Mouse (Mus musculus) hindbrain, embryonic 15.5 days (tissue): Measurements from ENCODE around the gene Ccdc85c. TPM values are rescaled to one million over a fixed set of nuclear protein-coding genes. Genes with fewer than 3 reads are reported as not detected.

Experiments used
- ATAC-seq: fragments of 200-750 bp; cut with Nextera tagmentation; 2 replicates; pipeline ENCODE4 v1.8.0; 2017; ENCODE audit warnings: low read depth, moderate number of reproducible peaks, moderate TSS enrichment; ENCODE audit not compliant: low FRiP score
- H3K27ac ChIP-seq: fragments of 300-500 bp; sonication (generic); replicated peaks from 2 replicates; pipeline ENCODE4 v1.5.1; 2015; ENCODE audit warnings: mild to moderate bottlenecking, inconsistent platforms
- H3K27me3 ChIP-seq: fragments of 300-500 bp; sonication (generic); 2 replicates; pipeline ENCODE4 v1.6.1; 2015; ENCODE audit warnings: control low read depth, inconsistent platforms
- H3K36me3 ChIP-seq: fragments of 300-500 bp; sonication (generic); 2 replicates; pipeline ENCODE4 v1.6.1; 2015; ENCODE audit warnings: control low read depth, inconsistent platforms
- H3K4me1 ChIP-seq: fragments of 300-500 bp; sonication (generic); replicated peaks from 2 replicates; pipeline ENCODE4 v1.6.1; 2015; ENCODE audit warnings: control low read depth, inconsistent platforms
- H3K4me2 ChIP-seq: fragments of 300-500 bp; sonication (generic); 2 replicates; pipeline ENCODE4 v1.6.1; 2015; ENCODE audit warnings: moderate library complexity, mild to moderate bottlenecking, inconsistent platforms
- H3K4me3 ChIP-seq: fragments of 300-500 bp; sonication (generic); 2 replicates; pipeline ENCODE4 v1.5.1; 2015; ENCODE audit warnings: mild to moderate bottlenecking, inconsistent platforms
- H3K9ac ChIP-seq: fragments of 300-500 bp; sonication (generic); 2 replicates; pipeline ENCODE4 v1.6.1; 2015; ENCODE audit warnings: inconsistent platforms
- H3K9me3 ChIP-seq: fragments of 300-500 bp; sonication (generic); 2 replicates; pipeline ENCODE4 v1.6.1; 2016; ENCODE audit warnings: control low read depth, inconsistent platforms
- WGBS: fragments of 180-500 bp; shearing (Covaris S2); methylation state at CpG from one replicate; pipeline ENCODE4 v1.1.7; 2015; 5-methylcytosine and 5-hydroxymethylcytosine counted together
- polyA plus RNA-seq: library from polyadenylated mRNA; unstranded; fragments of >200 nt; fragmentation: Nextera tagmentation; extraction: Ambion mirVana; gene quantifications from 2 replicates; pipeline ENCODE4 v1.2.1, GENCODE M21; 2015

The Ccdc85c gene
- polyA plus RNA-seq, 1 experiment from 2014 or later: 13.7 TPM

GRCm38 (mm10) chr12:108219163-108219562, 56.1 kb downstream of the Ccdc85c start:
- no peaks in the 10 kb centered on the region for H3K36me3 ChIP-seq
- H3K4me3 ChIP-seq: no peak overlapping the region
- no peak for ATAC-seq
- H3K4me2 ChIP-seq: 0 out of 2 replicates have a peak overlapping the region, but pooled peaks have one; percentile 10
- H3K27me3 ChIP-seq: no peaks in the 10 kb centered on the region
- peak overlapping the region; percentile 78 for H3K27ac ChIP-seq
- no peaks in the 10 kb centered on the region for H3K9me3 ChIP-seq
- peaks cover 87% of the 10 kb centered on the region for H3K4me1 ChIP-seq
- 0 out of 2 replicates have a peak overlapping the region, but pooled peaks have one; percentile 11 for H3K9ac ChIP-seq
- WGBS: 32% methylated on average over 15 of the region's 15 CpGs

- no peak overlapping the region for H3K4me2 ChIP-seq
- H3K4me3 ChIP-seq: no peak overlapping the region
- H3K27ac ChIP-seq: 0 out of 2 replicates have a peak overlapping the region, but pooled peaks have one; percentile 59
- no peaks in the 10 kb centered on the region for H3K9me3 ChIP-seq
- no peak overlapping the region for H3K9ac ChIP-seq
- H3K27me3 ChIP-seq: no peaks in the 10 kb centered on the region
- ATAC-seq: no peak
- peaks cover 90% of the 10 kb centered on the region for H3K4me1 ChIP-seq
- 63% methylated on average over 5 of the region's 5 CpGs for WGBS
- H3K36me3 ChIP-seq: no peaks in the 10 kb centered on the region
These were observed 57.7 kb downstream of the Ccdc85c start for GRCm38 (mm10) chr12:108217572-108217971.

DNA sequence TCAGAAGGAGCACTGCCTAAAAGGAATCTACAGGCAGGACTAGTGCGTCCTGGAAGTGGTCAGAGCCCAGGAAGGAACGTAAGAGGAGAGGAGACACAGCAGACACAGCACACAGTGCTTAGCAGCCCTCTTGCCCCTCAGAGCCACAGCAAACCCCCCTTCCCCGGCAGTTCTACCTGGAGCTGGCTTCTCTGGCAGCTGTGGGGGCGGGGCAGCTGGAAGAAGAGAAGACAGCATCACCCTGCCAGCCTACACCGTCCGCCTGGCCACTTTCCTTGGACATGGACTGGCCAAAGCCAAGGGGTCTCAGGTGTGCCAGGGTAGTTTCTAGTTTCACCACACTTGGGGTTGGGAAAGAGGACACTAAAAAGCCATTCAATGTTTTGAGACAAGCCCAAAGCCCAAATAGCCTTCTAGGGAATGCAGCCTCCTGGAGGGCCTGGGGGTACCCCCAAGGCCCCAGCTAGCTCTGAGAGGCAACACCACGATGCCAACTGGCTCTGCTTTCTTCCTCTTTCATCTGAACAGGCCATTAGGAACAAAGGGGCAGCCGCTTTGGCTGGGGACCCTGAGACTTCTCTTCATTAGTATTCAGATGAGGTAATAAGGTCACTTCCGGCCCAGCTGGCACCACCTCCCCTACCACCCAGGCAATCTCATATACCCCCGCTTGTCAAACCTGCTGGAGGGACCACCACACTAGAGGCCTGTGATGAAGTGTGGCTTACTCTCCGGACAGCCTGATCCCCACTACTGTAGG, 58.4 kb downstream of the Ccdc85c start:
- Histone ChIP-seq H3K4me2 (no peak overlapping the region), H3K4me1 (peaks cover 93% of the 10 kb centered on the region), H3K27ac (peak overlapping the region; percentile 59; the same call in 1 of the 2 replicates), H3K27me3 (no peaks in the 10 kb centered on the region), H3K36me3 (no peaks in the 10 kb centered on the region), H3K4me3 (no peak overlapping the region), H3K9me3 (no peaks in the 10 kb centered on the region), H3K9ac (no peak overlapping the region)
- 40% methylated on average over 11 of the region's 11 CpGs for WGBS
- ATAC-seq: no peak

DNA sequence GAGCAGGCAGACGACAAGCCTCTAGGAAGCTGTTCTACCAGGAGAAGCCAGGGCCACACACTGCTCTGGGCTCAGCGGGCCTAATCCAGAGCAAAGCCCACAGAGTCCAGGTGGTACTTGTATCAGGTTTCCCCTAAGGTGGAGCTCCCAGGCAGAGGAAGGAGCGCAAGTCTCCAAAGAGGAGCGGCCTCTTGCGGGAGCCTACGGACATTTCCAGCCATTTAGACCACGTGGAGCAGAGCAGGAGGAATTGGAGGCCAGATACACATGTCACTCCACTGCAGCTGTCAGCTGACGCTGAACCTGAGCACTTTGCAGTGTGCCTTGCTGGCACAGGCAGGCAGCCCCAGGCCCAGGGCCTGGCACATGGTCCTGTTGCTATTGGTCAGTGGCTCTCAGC, 60.1 kb downstream of the Ccdc85c start:
- Histone ChIP-seq H3K36me3 (no peaks in the 10 kb centered on the region), H3K27ac (no peak overlapping the region), H3K4me1 (peaks cover 83% of the 10 kb centered on the region), H3K4me2 (no peak overlapping the region), H3K4me3 (no peak overlapping the region), H3K27me3 (no peaks in the 10 kb centered on the region), H3K9ac (no peak overlapping the region), H3K9me3 (no peaks in the 10 kb centered on the region)
- no peak for ATAC-seq
- 52% methylated on average over 8 of the region's 8 CpGs for WGBS

GRCm38 (mm10) chr12:108213090-108214041, 61.9 kb downstream of the Ccdc85c start:
- WGBS: 37% methylated on average over 18 of the region's 18 CpGs
- ATAC-seq: no peak

DNA sequence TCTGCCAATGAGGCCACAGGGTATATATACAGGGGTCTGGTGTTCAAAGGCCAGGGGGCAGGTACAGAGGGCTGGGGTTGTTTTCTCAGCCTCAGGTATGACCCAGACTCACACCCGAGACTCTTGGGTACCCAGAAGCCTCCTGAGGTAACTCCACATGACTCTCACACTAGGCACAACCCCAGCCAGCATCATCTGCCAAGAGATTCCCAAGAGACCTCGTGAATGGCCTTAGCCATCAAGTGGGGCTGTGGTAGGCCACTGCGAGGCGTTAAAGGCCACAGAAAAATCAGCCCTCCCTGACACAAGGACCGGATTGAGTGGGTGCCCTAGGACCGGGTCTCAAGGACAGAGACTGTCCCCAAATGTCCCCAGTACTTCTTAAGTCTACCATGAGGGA, 62.7 kb downstream of the Ccdc85c start:
- Histone ChIP-seq H3K36me3 (no peaks in the 10 kb centered on the region), H3K27ac (peak overlapping the region; percentile 56; the same call in 1 of the 2 replicates), H3K27me3 (no peaks in the 10 kb centered on the region), H3K4me1 (peaks cover 74% of the 10 kb centered on the region), H3K9ac (no peak overlapping the region), H3K4me2 (no peak overlapping the region), H3K4me3 (no peak overlapping the region), H3K9me3 (no peaks in the 10 kb centered on the region)
- WGBS: 81% methylated on average over 6 of the region's 6 CpGs
- no peak for ATAC-seq

More at GRCm38 (mm10) chr12:108213090-108214041, 61.9 kb downstream of the Ccdc85c start:
- Histone ChIP-seq H3K36me3 (no peaks in the 10 kb centered on the region), H3K27me3 (no peaks in the 10 kb centered on the region), H3K9me3 (no peaks in the 10 kb centered on the region), H3K4me3 (no peak overlapping the region), H3K27ac (peak overlapping the region; percentile 23; the same call in 1 of the 2 replicates), H3K4me1 (peaks cover 78% of the 10 kb centered on the region), H3K4me2 (no peak overlapping the region), H3K9ac (no peak overlapping the region)

GRCm38 (mm10) chr12:108212071-108212470, 63.2 kb downstream of the Ccdc85c start:
- Histone ChIP-seq H3K4me1 (peaks cover 70% of the 10 kb centered on the region), H3K9ac (no peak overlapping the region), H3K9me3 (no peaks in the 10 kb centered on the region), H3K27ac (peak overlapping the region; percentile 56; the same call in 1 of the 2 replicates), H3K4me2 (no peak overlapping the region), H3K27me3 (no peaks in the 10 kb centered on the region), H3K4me3 (no peak overlapping the region), H3K36me3 (no peaks in the 10 kb centered on the region)
- no peak for ATAC-seq
- 30% methylated on average over 5 of the region's 5 CpGs for WGBS

GRCm38 (mm10) chr12:108210623-108211022, 64.6 kb downstream of the Ccdc85c start:
- 92% methylated on average over 15 of the region's 15 CpGs for whole genome bisulfite sequencing
- H3K9ac ChIP-seq: no peak overlapping the region
- H3K36me3 ChIP-seq: peaks cover 2% of the 10 kb centered on the region; the same call in 1 of the 2 replicates
- ATAC-seq: no peak
- no peak overlapping the region for H3K4me2 ChIP-seq
- no peak overlapping the region for H3K4me3 ChIP-seq
- no peaks in the 10 kb centered on the region for H3K9me3 ChIP-seq
- H3K27me3 ChIP-seq: no peaks in the 10 kb centered on the region
- H3K27ac ChIP-seq: no peak overlapping the region
- peaks cover 59% of the 10 kb centered on the region for H3K4me1 ChIP-seq

- Histone ChIP-seq H3K27me3 (no peaks in the 10 kb centered on the region), H3K4me3 (no peak overlapping the region), H3K4me1 (peaks cover 44% of the 10 kb centered on the region), H3K27ac (no peak overlapping the region), H3K9me3 (no peaks in the 10 kb centered on the region), H3K4me2 (no peak overlapping the region), H3K9ac (no peak overlapping the region), H3K36me3 (peaks cover 8% of the 10 kb centered on the region; the same call in 1 of the 2 replicates)
- peak; percentile 15; the same call in 1 of the 2 replicates for ATAC-seq
- WGBS: 28% methylated on average over 13 of the region's 13 CpGs
These were observed 66.3 kb downstream of the Ccdc85c start for GRCm38 (mm10) chr12:108208726-108209438.

- no peaks in the 10 kb centered on the region for H3K27me3 ChIP-seq
- peaks cover 37% of the 10 kb centered on the region for H3K4me1 ChIP-seq
- H3K9ac ChIP-seq: no peak overlapping the region
- no peak overlapping the region for H3K4me2 ChIP-seq
- no peak overlapping the region for H3K4me3 ChIP-seq
- H3K36me3 ChIP-seq: peaks cover 10% of the 10 kb centered on the region; the same call in 1 of the 2 replicates
- no peak overlapping the region for H3K27ac ChIP-seq
- WGBS: 87% methylated on average over 9 of the region's 9 CpGs
- H3K9me3 ChIP-seq: no peaks in the 10 kb centered on the region
- no peak for ATAC-seq
These were observed 67.0 kb downstream of the Ccdc85c start for GRCm38 (mm10) chr12:108208216-108208615.

- peaks cover 17% of the 10 kb centered on the region for H3K36me3 ChIP-seq
- H3K4me2 ChIP-seq: no peak overlapping the region
- 8% methylated on average over 5 of the region's 5 CpGs for WGBS
- H3K27me3 ChIP-seq: no peaks in the 10 kb centered on the region
- peak; percentile 71 for ATAC-seq
- no peak overlapping the region for H3K9ac ChIP-seq
- H3K4me1 ChIP-seq: peaks cover 21% of the 10 kb centered on the region
- H3K9me3 ChIP-seq: no peaks in the 10 kb centered on the region
- no peak overlapping the region for H3K27ac ChIP-seq
- no peak overlapping the region for H3K4me3 ChIP-seq
These were observed 68.6 kb downstream of the Ccdc85c start for GRCm38 (mm10) chr12:108206641-108207040.
